Mouse (Mus musculus): Measurements from ENCODE around the gene Ccdc85b. TPM values are rescaled to one million over a fixed set of nuclear protein-coding genes. Genes with fewer than 3 reads are reported as not detected.

The Ccdc85b gene
- polyA plus RNA-seq, 1 experiment from 2014 or later, result 1.6 TPM

DNA sequence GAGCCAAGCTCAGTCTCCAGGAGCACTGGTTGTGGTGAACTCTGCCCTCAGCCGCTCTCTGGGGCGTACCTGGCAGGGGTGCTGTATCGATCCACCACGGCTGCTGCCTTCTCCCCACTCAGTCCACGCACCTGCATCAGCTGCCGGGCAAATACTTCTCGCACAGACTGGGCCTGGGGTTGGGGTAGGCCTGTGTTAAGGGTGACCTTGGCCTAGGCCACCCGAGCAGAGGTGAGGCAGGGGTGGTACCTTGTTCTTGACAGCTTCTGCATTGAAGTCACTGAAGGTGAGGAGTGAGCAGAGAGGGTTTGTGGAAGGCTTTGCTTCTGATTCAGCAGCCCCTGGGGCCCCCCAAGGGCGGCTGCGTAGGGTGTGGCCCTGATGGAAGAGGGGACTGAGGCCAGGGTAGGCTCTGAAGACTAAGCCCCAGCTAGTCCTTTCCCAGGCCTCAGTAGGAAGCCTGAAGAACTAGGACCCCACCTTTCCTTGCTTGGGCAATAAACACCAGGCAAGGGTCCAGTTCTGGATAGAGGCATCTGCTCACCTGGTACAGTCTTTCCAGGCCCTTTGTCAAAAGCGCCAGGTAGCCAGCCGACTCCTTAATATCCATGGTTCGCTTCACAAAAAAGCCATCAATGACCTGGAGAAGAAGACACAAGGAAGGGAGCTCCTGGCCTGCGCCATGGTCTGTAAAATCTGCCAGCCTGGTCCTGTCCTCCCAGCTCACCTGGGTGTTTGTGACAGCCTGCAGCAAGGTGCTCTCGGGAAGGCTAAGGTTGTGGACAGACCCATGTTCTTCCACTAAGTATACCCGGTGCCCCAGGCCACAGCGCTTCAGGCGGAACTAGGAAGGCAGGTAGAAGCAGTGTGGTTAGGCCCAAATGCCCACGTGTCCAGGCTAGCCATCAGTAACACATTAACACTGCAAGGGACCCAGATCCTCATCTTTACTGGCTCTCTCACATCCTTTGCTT lies 26.0 kb upstream of the Ccdc85b start:
- no peak for DNase-seq
- H3K4me3 ChIP-seq (ENCODE audit: low read depth, low read length), result no peak overlapping the region
- no peak for TF ChIP-seq EP300 (IDR thresholded peaks at IDR 0.05; ENCODE audit: low read depth)
- no peak overlapping the region for H3K9ac ChIP-seq (replicated peaks)
- WGBS (ENCODE audit: insufficient replicate concordance), result 84% methylated on average over 19 of the region's 19 CpGs
- ATAC-seq, result no peak
- no peaks in the 10 kb centered on the region for H3K27me3 ChIP-seq (ENCODE audit: insufficient read depth, low read length)
- peaks cover 16% of the 10 kb centered on the region for H3K4me1 ChIP-seq (ENCODE audit: insufficient read depth)
- H3K4me2 ChIP-seq (ENCODE audit: low read depth, low read length), result no peak overlapping the region
- H3K9me3 ChIP-seq (ENCODE audit: low read length), result no peaks in the 10 kb centered on the region
- peaks cover 18% of the 10 kb centered on the region for H3K36me3 ChIP-seq (replicated peaks; ENCODE audit: insufficient read depth, low read length)
- H3K27ac ChIP-seq (ENCODE audit: low read depth), result no peak overlapping the region

- H3K4me3 ChIP-seq (ENCODE audit: low read depth, low read length), result no peak overlapping the region
- H3K4me2 ChIP-seq (ENCODE audit: low read depth, low read length), result no peak overlapping the region
- H3K36me3 ChIP-seq (replicated peaks; ENCODE audit: insufficient read depth, low read length), result peaks cover 18% of the 10 kb centered on the region
- H3K9me3 ChIP-seq (ENCODE audit: low read length), result no peaks in the 10 kb centered on the region
- no peaks in the 10 kb centered on the region for H3K27me3 ChIP-seq (ENCODE audit: insufficient read depth, low read length)
- H3K9ac ChIP-seq (replicated peaks), result no peak overlapping the region
- TF ChIP-seq EP300 (IDR thresholded peaks at IDR 0.05; ENCODE audit: low read depth), result no peak
- no peak for TF ChIP-seq CTCF (IDR thresholded peaks at IDR 0.05; ENCODE audit: low read depth)
- 89% methylated on average over 10 of the region's 10 CpGs for WGBS (ENCODE audit: insufficient replicate concordance)
- ATAC-seq, result no peak
- no peak for DNase-seq
- no peak overlapping the region for H3K27ac ChIP-seq (ENCODE audit: low read depth)
- H3K4me1 ChIP-seq (ENCODE audit: insufficient read depth), result no peaks in the 10 kb centered on the region
Measured at GRCm38 (mm10) chr19:5481398-5481797, 23.7 kb upstream of the Ccdc85b start.

- H3K4me2 ChIP-seq (ENCODE audit: low read depth, low read length), result no peak overlapping the region
- WGBS (ENCODE audit: insufficient replicate concordance), result 80% methylated on average over 10 of the region's 10 CpGs
- no peak for TF ChIP-seq EP300 (IDR thresholded peaks at IDR 0.05; ENCODE audit: low read depth)
- no peak for TF ChIP-seq CTCF (IDR thresholded peaks at IDR 0.05; ENCODE audit: low read depth)
- H3K36me3 ChIP-seq (replicated peaks; ENCODE audit: insufficient read depth, low read length), result peaks cover 8% of the 10 kb centered on the region
- H3K4me3 ChIP-seq (ENCODE audit: low read depth, low read length), result no peak overlapping the region
- no peak overlapping the region for H3K9ac ChIP-seq (replicated peaks)
- H3K4me1 ChIP-seq (ENCODE audit: insufficient read depth), result no peaks in the 10 kb centered on the region
- no peak for DNase-seq
- H3K27me3 ChIP-seq (ENCODE audit: insufficient read depth, low read length), result peaks cover 10% of the 10 kb centered on the region
- no peaks in the 10 kb centered on the region for H3K9me3 ChIP-seq (ENCODE audit: low read length)
- no peak overlapping the region for H3K27ac ChIP-seq (ENCODE audit: low read depth)
- ATAC-seq, result peak; percentile 40
Measured at GRCm38 (mm10) chr19:5480016-5480415, 22.3 kb upstream of the Ccdc85b start.

DNA sequence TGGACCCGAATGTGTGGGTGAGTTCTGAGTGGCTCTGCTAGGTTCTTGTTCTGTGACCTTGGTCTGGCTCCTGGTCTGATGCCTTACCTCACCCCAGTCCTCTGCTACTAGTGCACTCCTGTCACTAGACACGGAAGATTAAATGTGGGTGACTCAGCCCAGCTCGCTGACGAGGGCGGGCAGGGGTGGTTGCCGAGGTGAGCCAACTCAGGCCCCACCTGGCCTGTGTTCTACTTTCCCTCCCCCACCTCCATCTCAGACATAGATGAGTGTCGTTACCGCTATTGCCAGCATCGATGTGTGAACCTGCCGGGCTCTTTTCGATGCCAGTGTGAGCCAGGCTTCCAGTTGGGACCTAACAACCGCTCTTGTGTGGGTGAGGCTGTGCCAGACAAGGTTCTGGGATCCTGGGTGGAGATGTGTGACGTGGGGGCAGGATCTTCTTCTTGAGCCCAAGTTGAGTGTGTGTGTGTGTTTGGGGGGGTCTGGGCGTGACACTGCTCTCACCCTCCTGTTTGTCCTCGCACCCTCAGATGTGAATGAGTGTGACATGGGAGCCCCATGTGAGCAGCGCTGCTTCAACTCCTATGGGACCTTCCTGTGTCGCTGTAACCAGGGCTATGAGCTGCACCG lies 20.1 kb upstream of the Ccdc85b start:
- Histone ChIP-seq H3K9ac (replicated peaks) (no peak overlapping the region), H3K27me3 (ENCODE audit: insufficient read depth, low read length) (peaks cover 23% of the 10 kb centered on the region), H3K4me3 (ENCODE audit: low read depth, low read length) (no peak overlapping the region), H3K4me1 (ENCODE audit: insufficient read depth) (0 out of 2 replicates have a peak, but pooled peaks cover 3% of the 10 kb centered on the region), H3K36me3 (replicated peaks; ENCODE audit: insufficient read depth, low read length) (peaks cover 2% of the 10 kb centered on the region; the same call in 1 of the 2 replicates), H3K27ac (ENCODE audit: low read depth) (no peak overlapping the region), H3K4me2 (ENCODE audit: low read depth, low read length) (no peak overlapping the region), H3K9me3 (ENCODE audit: low read length) (no peaks in the 10 kb centered on the region)
- WGBS (ENCODE audit: insufficient replicate concordance), result 86% methylated on average over 18 of the region's 18 CpGs
- DNase-seq (no peak), ATAC-seq (no peak)
- TF ChIP-seq CTCF (IDR thresholded peaks at IDR 0.05; ENCODE audit: low read depth) (no peak), EP300 (IDR thresholded peaks at IDR 0.05; ENCODE audit: low read depth) (no peak)

DNA sequence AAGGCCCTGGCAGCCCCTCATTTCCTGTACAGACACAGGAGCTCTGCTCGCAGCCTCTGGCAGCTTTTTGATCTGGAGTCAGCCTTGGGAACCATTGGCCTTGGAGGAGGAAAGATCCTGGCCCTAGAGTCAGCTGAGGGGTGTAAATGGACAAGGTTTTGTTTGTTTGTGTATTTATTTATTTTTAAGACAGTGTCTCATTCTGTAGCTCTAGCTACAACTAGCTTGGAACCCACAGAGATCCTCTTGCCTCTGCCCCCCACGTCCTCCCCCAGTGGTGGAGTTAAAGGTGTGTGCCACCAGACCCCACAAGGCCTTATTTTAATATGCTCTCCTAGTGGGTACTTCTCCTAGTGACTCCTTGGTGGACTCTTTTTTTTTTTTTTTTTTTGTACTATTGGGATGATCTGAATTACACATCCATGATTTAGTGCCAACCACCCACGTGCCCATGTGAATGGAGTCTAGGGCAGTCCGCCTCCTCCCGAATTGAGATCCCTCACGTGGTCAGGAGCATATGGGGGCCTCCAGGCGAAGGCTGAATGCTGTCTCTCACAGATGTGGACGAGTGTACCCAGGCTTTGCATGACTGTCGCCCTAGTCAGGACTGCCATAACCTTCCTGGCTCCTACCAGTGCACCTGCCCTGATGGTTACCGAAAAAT lies 19.4 kb upstream of the Ccdc85b start:
- H3K9ac ChIP-seq (replicated peaks), result no peak overlapping the region
- no peak for DNase-seq
- no peak for ATAC-seq
- H3K9me3 ChIP-seq (ENCODE audit: low read length), result no peaks in the 10 kb centered on the region
- peaks cover 23% of the 10 kb centered on the region for H3K27me3 ChIP-seq (ENCODE audit: insufficient read depth, low read length)
- no peak overlapping the region for H3K27ac ChIP-seq (ENCODE audit: low read depth)
- TF ChIP-seq CTCF (IDR thresholded peaks at IDR 0.05; ENCODE audit: low read depth) (no peak), EP300 (IDR thresholded peaks at IDR 0.05; ENCODE audit: low read depth) (no peak)
- H3K36me3 ChIP-seq (replicated peaks; ENCODE audit: insufficient read depth, low read length), result no peaks in the 10 kb centered on the region
- H3K4me1 ChIP-seq (ENCODE audit: insufficient read depth), result 0 out of 2 replicates have a peak, but pooled peaks cover 3% of the 10 kb centered on the region
- no peak overlapping the region for H3K4me3 ChIP-seq (ENCODE audit: low read depth, low read length)
- WGBS (ENCODE audit: insufficient replicate concordance), result 73% methylated on average over 10 of the region's 10 CpGs
- no peak overlapping the region for H3K4me2 ChIP-seq (ENCODE audit: low read depth, low read length)
